Mouse (Mus musculus): ENCODE measurements around the gene Cerkl.

DNA sequence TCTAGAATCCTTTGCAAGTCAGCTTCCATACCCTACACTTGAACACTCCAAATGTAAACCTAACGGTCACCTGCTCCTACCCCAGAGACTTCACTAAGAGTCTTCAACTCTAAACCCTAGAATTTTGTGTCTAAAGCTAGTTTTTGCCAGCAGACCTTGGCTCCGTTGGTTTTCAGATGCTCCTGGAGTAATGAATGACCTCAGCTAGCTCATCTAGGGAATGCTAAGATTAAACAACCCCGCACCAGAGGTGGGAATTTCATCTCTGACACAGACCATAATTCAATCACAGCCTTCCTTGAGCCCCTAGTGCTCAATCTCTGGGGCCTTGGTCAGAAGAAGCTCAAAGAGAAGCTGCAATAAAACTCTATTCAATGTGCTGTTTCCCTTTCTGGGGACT, 849 bp upstream of the Cerkl start:
- TF ChIP-seq CTCF (IDR thresholded peaks at IDR 0.05; ENCODE audit: low read depth) (no peak), EP300 (IDR thresholded peaks at IDR 0.05; ENCODE audit: low read depth) (no peak)

All from heart, postnatal 0 days (tissue).